Mouse (Mus musculus): Measurements from ENCODE around the gene Sync.

Sync gene

DNA sequence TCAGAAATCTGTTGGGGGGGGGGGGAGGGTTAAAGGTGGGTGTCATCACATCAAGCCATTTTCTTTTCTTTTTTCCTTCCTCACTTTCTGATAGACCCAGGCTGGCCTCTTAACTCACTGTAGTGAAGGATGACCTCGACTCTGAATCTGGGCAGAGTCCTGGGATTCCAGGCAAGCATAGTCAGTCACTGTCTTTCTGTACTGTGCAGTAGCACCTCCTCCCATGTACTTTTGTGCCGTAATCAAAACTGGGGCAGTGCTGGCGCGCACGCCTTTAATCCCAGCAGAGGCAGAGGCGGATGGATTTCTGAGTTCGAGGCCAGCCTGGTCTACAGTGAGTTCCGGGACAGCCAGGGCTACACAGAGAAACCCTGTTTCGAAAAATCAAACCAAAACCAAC, 16.4 kb downstream of the Sync start:
- no peak for DNase-seq (ENCODE audit: low spot score in 2 of 2)

GRCm38 (mm10) chr4:129304306-129304705, 16.9 kb downstream of the Sync start:
- no peak for DNase-seq (ENCODE audit: low spot score in 2 of 2)

- DNase-seq (ENCODE audit: low spot score in 2 of 2), result no peak
Observed at GRCm38 (mm10) chr4:129307936-129308335, 20.5 kb downstream of the Sync start.

DNA sequence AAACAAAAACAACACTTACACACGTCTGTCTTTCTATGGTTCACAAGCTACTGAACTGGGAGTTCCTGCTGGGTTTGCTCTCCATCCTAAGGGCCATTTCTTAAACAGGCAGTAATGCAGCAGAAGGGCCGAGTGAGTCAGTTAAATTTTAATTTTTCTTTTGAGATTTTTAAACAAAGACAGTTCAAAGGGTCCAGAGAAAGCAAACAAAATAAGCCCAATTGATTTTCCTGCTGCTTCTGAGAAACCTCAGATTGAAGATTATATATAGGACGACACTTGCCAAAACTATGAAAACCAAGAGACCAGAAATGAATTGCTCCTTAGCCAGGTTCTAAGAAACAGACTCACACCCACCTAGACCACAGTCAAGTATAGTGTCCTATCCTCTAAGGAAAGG, 26.5 kb downstream of the Sync start:
- no peak for DNase-seq (ENCODE audit: low spot score in 2 of 2)

- DNase-seq (ENCODE audit: low spot score in 2 of 2), result no peak
Observed at GRCm38 (mm10) chr4:129320876-129321275, 33.5 kb downstream of the Sync start.

DNA sequence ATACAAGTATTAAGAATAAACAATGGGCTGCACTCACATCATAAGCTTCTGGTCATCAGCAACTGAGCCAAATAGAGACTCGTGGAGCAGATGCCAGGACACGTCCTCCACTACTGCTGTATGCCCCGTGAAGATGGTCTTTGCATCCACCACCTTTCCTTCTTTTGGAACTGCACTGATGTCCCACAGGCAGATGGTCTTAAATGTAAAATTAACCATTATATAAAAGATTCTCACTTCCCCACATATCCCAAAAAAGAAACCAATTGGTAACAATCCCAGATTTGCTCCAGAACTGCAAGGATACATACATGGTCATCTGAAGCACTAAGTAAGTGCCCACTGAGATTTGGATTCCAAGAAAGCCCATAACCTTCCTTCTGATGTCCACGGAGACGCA, 34.6 kb downstream of the Sync start:
- DNase-seq (ENCODE audit: low spot score in 2 of 2), result no peak

- no peak for DNase-seq (ENCODE audit: low spot score in 2 of 2)
Observed at GRCm38 (mm10) chr4:129323491-129323890, 36.1 kb downstream of the Sync start.

DNA sequence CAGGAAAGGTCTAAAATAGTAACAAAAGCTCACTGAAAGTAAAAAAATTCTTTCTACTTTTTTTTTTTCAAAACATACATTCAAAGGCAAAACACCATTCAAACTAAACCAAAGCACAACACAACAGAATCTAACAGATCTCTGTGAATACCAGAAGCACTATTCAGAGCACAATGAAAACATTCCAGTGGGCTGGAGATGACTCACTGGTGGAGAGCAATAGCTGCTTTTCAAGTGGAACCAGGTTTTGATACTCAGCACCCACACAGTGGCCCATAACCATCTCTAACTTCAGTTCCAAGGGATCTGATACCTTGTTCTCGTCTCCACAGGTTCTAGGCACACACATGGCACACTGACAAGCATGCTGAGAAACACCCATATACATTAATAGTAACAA, 37.3 kb downstream of the Sync start:
- peak in 1 of 2 experiments; percentile 23 for DNase-seq (ENCODE audit: low spot score in 2 of 2)

- DNase-seq (ENCODE audit: low spot score in 2 of 2), result no peak
Observed at GRCm38 (mm10) chr4:129326191-129326590, 38.8 kb downstream of the Sync start.

GRCm38 (mm10) chr4:129332846-129333245, 45.4 kb downstream of the Sync start:
- no peak for DNase-seq (ENCODE audit: low spot score in 2 of 2)

GRCm38 (mm10) chr4:129334677-129335215, 47.3 kb downstream of the Sync start:
- no peak for DNase-seq (ENCODE audit: low spot score in 2 of 2)

DNA sequence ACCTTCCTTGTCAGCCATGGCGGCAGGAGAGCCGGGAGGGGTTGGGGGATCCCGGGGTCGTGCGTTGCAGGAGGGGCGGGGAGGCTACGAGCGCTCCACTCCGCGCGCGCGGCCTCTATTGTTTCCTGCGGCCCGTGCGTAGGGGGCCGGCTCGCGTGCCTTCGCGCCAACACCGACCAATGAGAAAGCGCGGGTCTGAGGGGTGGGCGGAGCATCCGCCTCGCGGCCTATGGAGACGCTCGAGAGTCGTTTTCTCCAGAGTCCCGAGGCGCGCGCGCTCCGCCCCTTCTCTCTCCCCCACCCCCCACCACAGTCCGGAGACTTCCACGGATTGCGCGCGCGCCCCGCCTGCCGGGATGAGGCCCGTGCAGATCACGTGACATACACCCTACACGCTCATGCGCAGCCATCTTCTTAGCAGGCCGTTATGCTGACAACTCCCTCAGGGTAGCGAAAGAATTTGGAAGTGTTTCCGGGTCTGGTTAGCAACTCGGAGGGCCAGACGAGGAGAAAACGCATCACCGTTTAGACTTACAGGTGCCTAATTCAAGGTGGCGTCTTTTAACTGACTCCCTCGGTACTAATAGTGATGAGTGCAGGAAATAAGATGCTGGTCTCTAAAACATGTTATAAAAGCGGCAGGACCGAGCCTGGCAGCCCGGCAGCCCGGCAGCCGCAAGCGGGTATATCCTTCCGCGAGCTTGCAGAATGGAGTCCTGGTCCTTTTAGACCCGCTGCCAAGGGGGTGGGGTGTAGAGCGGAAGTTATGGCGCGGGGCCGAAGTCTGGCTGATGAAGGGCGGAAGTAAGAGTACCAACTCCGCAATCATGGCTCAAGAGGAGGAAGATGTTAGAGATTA, 48.0 kb downstream of the Sync start, which contains the start of the genes Rbbp4 and Zbtb8os:
TSS of gene Rbbp4 (minus strand) at position 155 of the 859 bp plus-strand sequence.
TSS of gene Zbtb8os (plus strand) at position 480 of the 859 bp plus-strand sequence.
- DNase-seq (ENCODE audit: low spot score in 2 of 2), result peak; percentile 97

- DNase-seq (ENCODE audit: low spot score in 2 of 2), result no peak
Observed at GRCm38 (mm10) chr4:129336291-129336690, 48.9 kb downstream of the Sync start.

- no peak for DNase-seq (ENCODE audit: low spot score in 2 of 2)
Observed at GRCm38 (mm10) chr4:129339743-129340142, 52.3 kb downstream of the Sync start.

DNA sequence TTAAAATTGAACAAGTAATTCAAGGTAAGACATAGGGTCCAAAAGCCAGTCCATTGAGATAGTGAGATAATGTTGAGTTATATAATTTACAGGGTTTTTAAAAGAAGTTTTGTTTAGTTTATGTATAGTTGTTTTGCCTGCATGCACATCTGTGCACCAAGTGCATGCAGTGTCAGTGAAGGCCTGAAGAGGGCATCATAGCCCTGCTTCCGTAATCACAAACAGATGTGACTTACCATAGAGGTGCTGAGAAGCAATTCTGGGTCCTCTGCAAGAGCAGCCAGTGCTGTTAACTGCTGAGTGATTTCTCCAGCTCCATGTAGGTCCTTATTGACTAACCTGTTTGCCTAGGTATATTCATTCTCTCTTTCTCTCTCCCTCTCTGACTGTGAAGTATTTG, 54.5 kb downstream of the Sync start:
- no peak for DNase-seq (ENCODE audit: low spot score in 2 of 2)

GRCm38 (mm10) chr4:129342705-129343104, 55.3 kb downstream of the Sync start:
- no peak for DNase-seq (ENCODE audit: low spot score in 2 of 2)

DNA sequence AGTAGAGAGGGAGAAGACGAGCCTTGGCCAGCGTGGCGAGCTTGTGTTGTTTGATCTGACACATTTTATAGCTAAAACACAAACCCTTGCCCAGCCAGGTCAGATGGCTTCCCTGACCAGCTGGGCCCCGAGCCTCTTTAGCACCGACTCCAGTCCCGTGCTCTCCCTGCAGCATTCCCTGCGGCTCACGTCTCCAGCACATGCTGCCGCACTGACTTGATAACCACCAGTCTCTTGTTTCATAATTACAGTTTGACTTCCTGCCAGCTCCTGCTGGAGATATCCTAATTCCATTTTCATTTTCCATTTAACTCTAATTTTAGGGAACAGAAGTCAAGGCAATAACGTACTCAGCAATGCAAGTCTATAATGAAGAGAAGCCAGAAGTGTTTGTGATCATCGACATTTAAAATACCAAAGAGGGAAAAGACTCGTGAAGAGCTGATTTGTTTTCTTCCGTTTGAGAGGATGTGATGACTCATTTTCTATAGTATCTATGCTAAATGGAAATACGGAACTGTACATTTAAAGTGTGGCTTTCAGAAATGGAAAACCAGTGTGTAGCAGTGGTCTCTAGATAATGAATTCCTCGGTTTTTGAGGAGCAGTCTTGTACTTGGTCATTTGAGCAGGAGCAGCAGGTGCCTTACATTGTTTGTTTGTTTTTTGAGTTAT, 59.2 kb downstream of the Sync start:
- DNase-seq (ENCODE audit: low spot score in 2 of 2), result peak; percentile 32 to 42

DNA sequence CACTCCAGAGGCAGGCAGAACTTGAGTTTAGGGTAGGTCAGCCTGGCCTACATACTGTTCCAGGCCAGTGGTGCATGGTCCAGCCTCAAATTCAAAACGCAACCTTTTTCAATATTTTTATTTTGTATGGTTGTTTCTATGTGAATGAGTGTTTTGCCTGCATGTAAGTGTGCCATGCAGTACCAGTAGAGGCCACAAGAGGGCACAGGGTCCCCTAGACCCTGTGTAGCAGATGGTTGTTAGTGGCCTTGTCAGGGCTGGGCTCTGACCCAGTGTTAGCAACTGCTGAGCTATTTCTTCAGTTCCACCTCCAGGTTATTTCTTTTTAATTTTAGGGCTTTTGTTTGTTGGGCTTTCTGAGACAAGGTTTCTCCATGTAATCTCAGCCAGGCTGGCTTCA, 63.2 kb downstream of the Sync start:
- peak; percentile 25 to 32 for DNase-seq (ENCODE audit: low spot score in 2 of 2)

GRCm38 (mm10) chr4:129351111-129351510, 63.7 kb downstream of the Sync start:
- DNase-seq (ENCODE audit: low spot score in 2 of 2), result peak; percentile 44 to 68

- DNase-seq (ENCODE audit: low spot score in 2 of 2), result no peak
Observed at GRCm38 (mm10) chr4:129353176-129353575, 65.8 kb downstream of the Sync start.

DNA sequence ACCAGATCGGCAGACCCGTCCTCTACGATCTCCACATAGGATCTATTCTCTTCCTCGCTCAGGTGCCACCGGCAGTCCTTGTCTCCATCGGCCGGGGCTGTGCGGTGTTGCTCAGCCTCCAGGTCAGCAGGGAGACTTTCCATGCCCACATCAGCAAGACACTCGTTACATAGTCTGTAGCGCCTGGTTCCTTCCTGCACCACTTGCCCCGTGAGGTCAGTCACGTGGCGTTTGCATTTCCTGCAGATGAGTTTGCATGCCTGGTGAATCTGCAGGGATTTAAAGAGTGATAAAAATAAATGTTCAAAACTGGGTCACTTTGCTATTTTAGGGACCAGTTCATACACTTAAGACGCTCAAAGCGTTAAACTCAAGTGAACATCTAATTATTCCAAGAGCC, 66.8 kb downstream of the Sync start:
- DNase-seq (ENCODE audit: low spot score in 2 of 2), result peak in 1 of 2 experiments; percentile 9

- no peak for DNase-seq (ENCODE audit: low spot score in 2 of 2)
Observed at GRCm38 (mm10) chr4:129357613-129358163, 70.3 kb downstream of the Sync start.

All from right cerebral cortex, postnatal 36 days (tissue).